Mouse (Mus musculus) left cerebral cortex, adult 18-20 months (tissue): ENCODE measurements around the gene Gm11549. TPM values are rescaled to one million over a fixed set of nuclear protein-coding genes. Genes with fewer than 3 reads are reported as not detected.

ENCODE experiments used
- DNase-seq, 2 experiments: peaks; one replicate each; pipeline ENCODE4 v3.0.0; 2021 to 2022; ENCODE audit warnings: low spot score in 2 of 2, mixed read lengths in 1 of 2
- total RNA-seq, 2 experiments: library from RNA; stranded (reverse); gene quantifications; 2 replicates each; pipeline ENCODE4 v1.2.3; 2021

The Gm11549 gene
- total RNA-seq, 2 experiments from 2014 or later, result 34.4 to 35.0 TPM

GRCm38 (mm10) chr3:36522137-36522536 is 524 bp upstream of the Gm11549 start:
- no peak for DNase-seq

DNA sequence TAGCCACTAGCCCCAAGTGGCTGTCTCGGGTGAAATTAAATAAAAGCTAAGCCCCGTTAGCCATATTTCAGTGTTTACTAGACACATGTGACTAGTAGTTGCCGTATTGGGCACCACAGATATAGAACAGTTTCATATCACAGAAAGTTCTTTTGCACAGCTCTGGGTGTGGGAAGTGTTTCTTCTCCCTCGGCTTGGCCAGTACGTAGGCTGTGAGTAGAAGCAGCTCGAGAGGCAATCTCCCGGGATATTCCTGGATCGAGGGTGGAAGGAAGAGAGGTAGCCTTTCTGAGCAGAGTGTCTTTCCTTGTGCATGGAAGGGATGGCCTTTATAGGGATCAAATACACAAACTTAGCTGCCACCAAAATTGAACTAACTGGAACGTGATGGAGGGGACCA is 5.4 kb downstream of the Gm11549 start:
- DNase-seq, result peak; percentile 54 to 77

GRCm38 (mm10) chr3:36511491-36511890 is 10.1 kb downstream of the Gm11549 start:
- DNase-seq, result no peak

DNA sequence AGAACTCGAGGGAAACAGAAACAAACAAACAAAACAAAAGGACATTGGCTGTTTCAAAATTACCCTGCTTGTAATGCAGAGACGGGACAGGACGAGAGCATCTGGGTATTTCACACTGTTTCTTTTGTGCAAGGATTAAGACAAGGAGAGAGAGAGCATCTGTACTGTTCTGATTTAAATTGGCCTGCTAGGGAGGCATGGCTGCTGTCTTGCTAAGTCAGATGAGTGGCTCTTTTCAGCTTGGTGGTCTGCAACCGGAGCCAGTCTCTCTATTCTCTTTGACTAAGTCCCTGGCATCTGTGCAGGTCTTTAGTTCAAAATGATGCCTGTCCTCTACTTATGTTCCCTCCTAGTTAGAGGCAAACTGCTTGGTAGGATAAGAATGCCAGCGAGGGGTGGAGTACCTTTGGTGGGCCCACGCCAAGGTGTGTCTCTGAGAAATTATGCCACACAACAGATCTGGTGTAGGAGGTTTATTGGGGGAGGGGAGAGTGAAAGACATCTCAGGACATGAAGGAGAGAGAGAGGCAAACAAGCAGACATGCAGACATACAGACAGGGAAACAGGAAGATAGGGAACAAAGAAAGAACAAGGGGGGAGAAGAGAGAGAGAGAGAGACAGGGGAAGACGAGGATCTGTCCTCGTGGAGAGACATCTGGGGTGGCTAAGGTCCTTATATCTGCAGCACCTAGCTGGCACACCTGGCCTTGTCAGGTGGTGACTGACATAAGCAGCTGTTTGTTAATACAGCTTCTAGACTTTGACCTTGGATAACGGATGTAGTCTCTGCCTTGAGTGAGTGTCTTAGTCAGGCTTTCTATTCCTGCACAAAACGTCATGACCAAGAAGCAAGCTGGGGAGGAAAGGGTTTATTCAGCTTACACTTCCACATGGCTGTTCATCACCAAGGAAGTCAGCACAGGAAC is 15.5 kb downstream of the Gm11549 start:
- no peak for DNase-seq

DNA sequence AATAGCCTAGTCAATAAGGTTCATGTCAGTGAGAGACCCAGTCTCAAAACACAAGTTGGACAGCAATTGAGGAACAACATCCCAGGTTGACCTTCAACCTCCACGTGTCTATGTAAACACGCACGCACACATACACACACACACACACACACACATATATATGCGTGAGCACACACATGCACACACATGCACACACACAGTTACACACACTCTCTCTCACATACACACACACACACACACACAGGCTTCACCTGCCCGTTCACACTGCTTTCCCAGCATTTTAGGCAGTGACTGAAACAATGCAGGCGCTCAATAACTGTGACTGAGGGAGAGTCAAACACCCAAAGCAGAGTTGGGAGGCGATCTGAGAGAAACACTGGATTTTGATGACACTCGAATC is 16.3 kb downstream of the Gm11549 start:
- DNase-seq, result no peak

- no peak for DNase-seq
Measured at GRCm38 (mm10) chr3:36501546-36501945, 20.1 kb downstream of the Gm11549 start.

DNA sequence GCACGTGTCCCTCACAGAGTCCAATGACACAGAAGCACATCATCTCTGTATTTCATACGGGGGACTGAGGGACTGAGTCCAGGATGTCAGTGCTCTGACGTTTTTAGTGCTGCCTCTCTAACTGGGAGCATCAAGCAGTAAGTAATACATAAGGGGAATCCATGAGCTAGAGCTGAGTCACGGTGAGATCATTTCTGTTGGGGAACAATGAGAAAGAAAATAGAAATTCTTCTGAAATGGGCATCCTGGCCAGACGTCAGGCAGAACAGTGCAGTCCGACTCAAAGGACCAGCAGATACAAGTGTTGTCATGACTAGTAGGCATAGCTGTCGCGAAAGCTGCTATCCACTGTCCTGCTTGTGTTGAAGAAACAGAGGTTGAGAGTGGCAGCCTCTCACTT is 20.6 kb downstream of the Gm11549 start:
- no peak for DNase-seq

DNA sequence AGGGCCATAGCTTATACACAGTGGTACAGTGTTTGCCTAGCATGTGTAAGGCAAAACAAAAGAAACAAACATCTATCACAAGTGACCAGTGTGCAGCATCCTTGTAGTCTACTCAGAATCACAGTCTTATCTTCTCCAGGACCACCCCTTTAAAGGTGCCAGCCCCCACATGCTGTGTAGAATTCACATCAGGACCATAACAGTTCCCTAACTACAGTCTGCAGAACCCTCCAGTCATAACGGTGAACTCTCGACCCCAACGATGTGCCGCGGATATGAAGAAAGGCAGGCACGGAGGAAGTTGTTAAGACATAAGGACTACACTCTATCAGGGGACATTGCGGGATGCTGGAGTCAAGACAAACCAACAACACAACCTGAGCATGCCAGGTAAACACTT is 22.2 kb downstream of the Gm11549 start:
- no peak for DNase-seq

- DNase-seq, result no peak
Measured at GRCm38 (mm10) chr3:36498224-36498623, 23.4 kb downstream of the Gm11549 start.

DNA sequence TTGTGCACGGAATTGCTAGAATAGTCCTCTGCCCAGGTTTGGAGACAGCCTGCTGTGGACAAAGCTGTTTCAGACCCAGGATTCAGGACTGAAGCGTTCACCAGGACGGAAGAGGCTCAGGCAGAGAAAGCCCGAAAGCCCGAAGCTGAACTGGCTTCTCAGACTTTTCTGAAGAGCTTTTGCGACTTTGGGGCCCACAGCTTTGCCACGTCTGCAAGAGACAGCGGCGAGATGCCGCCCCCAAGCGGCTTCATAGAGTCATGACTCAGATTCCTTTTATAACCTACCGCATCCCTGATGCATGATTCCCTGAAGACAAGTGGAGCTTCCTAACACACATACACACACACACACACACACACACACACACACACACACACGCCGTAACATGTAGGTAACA is 24.9 kb downstream of the Gm11549 start:
- peak; percentile 79 to 85 for DNase-seq

- DNase-seq, result no peak
Measured at GRCm38 (mm10) chr3:36496273-36496672, 25.3 kb downstream of the Gm11549 start.

DNA sequence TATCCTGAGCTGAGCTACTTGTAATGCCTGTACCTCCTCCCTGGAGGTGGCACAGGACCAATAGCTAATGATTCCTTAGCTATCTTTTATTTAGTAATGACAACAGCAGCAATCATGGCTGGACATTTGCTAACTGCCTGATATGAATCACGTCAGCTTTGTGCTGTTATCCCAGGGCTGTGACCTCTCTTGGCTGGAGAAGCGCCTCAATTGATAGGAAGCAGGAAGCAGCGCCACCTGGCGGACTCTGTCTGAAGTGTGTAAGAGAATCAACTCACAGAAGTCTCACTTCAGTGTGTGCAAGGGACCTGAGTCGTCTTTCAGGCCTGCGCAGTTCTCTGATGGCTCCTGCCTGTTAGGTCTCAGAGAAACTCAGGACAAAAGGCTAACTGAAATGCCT is 26.2 kb downstream of the Gm11549 start:
- peak; percentile 88 to 96 for DNase-seq

DNA sequence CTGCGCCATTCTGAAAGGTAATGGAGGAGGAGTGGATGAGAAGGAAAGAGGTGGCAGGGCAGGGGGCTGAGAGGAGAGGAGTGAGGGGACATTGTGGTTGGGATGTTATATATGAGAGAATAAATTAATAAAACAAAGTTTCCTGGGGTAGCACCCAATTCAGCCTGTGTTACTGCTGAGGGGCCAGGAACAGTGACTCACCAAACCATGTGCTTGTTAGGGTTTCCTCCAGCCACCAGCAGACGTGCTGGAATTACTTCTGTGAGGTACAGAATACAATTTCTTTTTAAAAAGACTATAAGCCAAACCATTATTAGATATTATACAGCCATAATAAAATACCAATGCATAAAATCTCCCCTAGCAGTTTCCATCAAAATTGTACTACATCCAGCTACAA is 27.0 kb downstream of the Gm11549 start:
- DNase-seq, result no peak

DNA sequence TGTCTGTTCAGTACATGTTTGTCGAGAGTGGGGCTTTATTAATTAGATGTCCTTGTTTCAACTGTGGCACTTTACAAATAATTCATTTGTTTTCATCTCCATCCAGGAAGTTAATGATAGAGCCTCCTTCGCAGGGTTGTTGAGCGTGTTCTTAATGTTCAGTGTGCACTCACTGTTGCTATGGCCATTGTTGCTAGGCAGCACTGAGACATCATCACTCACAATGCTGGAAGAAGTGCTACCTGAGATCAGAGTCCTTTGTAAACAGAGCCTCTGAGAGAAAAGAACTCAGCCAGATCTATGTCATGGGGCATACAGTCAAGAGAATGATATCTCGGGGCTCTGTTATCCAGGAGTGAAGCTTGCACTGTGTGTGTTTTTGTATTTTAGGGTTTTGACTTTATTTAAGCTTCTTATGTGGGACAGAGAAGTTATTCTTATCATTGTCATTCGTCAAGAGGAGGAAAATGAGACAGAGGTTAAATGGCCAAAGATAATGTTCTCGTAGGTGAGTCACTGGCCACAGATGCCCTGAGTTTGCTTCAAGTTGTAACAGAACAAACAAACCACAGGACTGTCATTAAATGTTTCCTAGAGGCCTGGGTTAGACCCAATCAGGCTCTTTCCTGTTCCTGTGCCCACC is 27.9 kb downstream of the Gm11549 start:
- DNase-seq, result no peak

- no peak for DNase-seq
Measured at GRCm38 (mm10) chr3:36492716-36493391, 28.8 kb downstream of the Gm11549 start.

DNA sequence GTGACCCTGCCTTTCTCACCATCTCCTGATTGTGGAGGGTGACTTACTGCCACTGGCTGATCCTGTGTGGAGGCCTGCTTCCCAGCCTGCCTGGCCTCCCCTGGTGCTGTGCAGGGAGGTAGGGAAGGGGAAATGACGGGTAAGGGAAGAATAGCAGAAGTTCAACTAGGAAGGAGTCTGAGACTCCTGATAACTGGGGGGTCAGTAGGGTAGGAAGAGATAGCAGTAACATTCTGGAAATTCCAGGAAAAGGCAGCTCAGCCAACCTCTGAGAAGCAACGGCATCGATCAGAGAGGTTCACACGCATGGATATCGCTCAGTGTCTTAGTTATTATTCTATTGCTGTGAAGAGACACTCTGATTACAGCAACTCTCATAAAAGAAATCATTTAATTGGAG is 30.1 kb downstream of the Gm11549 start:
- no peak for DNase-seq

GRCm38 (mm10) chr3:36489590-36489910 is 32.1 kb downstream of the Gm11549 start:
- no peak for DNase-seq

- DNase-seq, result no peak
Measured at GRCm38 (mm10) chr3:36488899-36489589, 32.6 kb downstream of the Gm11549 start.

- DNase-seq, result no peak
Measured at GRCm38 (mm10) chr3:36488367-36488766, 33.2 kb downstream of the Gm11549 start.

DNA sequence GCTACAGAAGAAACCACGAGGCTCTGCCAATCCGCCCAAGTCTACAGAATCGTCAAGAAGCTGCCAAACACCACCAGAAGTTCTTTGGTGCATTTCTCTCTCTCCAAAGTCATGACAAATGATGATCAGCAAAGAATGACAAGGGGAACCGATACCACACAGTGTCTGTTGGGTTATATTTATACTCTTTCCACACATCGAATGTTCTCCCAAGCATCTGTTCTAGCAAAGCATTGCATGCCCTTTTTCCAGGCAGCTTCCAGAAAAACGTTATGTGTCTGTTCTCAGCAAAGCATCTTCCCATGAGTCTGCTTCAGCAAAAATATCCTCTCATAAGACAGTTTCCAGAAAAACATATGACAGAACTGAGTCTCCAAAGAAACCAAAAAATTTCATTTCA is 34.7 kb downstream of the Gm11549 start:
- no peak for DNase-seq

GRCm38 (mm10) chr3:36486176-36486575 is 35.4 kb downstream of the Gm11549 start:
- DNase-seq, result no peak

- no peak for DNase-seq
Measured at GRCm38 (mm10) chr3:36484292-36484691, 37.3 kb downstream of the Gm11549 start.
